Mouse (Mus musculus) bone marrow macrophage, adult 2 months (primary cell): Measurements from ENCODE around the gene Prss41.

Experiments used
- CTCF ChIP-seq: IDR thresholded peaks from 2 replicates; pipeline ENCODE4 v1.5.1; 2012; ENCODE audit warnings: low read depth, mild to moderate bottlenecking, low read length, moderate library complexity
- POLR2A ChIP-seq: IDR thresholded peaks from 2 replicates; pipeline ENCODE4 v1.6.1; 2012; ENCODE audit warnings: mild to moderate bottlenecking, low read depth, low read length, borderline replicate concordance

DNA sequence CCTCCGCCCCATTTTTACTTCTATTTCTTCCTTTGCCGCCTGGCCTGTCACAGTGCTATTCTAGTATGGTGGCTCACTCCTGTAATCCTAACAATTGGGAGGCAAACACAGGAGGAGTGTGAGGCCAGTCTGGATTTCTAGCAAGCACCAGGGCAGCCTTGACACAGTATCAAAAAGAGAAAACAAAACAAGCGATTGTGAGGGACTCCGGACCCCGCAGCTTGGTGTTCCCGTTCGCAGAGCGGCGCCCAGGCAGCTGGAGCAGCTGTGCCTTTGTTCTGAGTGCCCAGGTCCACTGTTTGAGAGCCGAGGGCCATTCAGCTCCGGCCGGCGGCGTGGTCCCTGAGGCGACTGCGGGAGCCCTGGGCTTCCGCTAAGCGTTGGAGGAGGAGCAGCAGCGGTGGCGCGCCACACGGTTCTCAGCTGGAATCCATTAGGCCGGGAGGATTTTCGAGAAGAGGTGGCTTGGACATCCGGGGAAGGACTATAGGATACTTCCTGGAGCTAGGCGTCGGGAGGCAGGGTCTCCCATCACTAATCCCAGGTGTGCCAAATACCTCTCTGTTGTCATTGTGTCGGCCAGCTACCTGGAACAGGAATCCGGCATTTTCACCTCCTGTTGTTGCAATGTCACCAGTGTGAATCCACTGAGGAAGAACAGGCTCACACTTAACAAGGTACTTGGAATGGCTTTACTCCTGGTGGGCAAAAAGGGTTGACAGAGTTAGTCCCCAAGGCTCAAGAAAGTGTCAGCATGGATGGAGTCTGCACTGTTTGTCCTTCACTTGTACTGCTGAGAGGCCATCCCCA, 53.5 kb downstream of the Prss41 start, which contains the start of gene Srrm2:
- no peak for TF ChIP-seq POLR2A
- no peak for TF ChIP-seq CTCF
